Mouse (Mus musculus) olfactory bulb, adult 2 months (tissue): ENCODE measurements around the gene Ankrd52. TPM values are rescaled to one million over a fixed set of nuclear protein-coding genes. Genes with fewer than 3 reads are reported as not detected.
A peak's percentile ranks its signal among the peaks of the same experiment; 100 is the strongest.

Source experiments
- H3K27ac ChIP-seq: fragments of 200-500 bp; 2 replicates; pipeline ENCODE4 v1.5.1; 2012; ENCODE audit warnings: low read depth, low read length; ENCODE audit not compliant: insufficient read depth
- H3K4me1 ChIP-seq: fragments of 200-500 bp; 2 replicates; pipeline ENCODE4 v1.6.1; 2012; ENCODE audit warnings: low read length; ENCODE audit not compliant: control insufficient read depth, insufficient read depth
- H3K4me3 ChIP-seq: fragments of 200-500 bp; 2 replicates; pipeline ENCODE4 v1.5.1; 2012; ENCODE audit warnings: mild to moderate bottlenecking, low read depth, low read length, moderate library complexity; ENCODE audit not compliant: insufficient read depth
- CTCF ChIP-seq: fragments of 200-500 bp; IDR thresholded peaks from 2 replicates; pipeline ENCODE4 v1.5.1; 2012; ENCODE audit warnings: low read depth, mild to moderate bottlenecking, low read length, moderate library complexity; ENCODE audit not compliant: insufficient read depth
- POLR2A ChIP-seq: fragments of 200-500 bp; IDR thresholded peaks from 2 replicates; pipeline ENCODE4 v1.6.1; 2012; ENCODE audit warnings: mild to moderate bottlenecking, low read depth, low read length, moderate library complexity; ENCODE audit not compliant: insufficient read depth
- WGBS: fragments of 180-500 bp; shearing (Covaris S2); methylation state at CpG from one replicate; pipeline ENCODE4 v1.1.7; 2018; 5-methylcytosine and 5-hydroxymethylcytosine counted together
- polyA plus RNA-seq: library from polyadenylated mRNA; stranded (reverse); fragments of >200 nt; gene quantifications from 2 replicates; pipeline ENCODE4 v1.2.4, GENCODE M21; 2012; ENCODE audit warnings: low replicate concordance; ENCODE audit not compliant: missing spikeins, insufficient read depth, insufficient read length

Gene Ankrd52
- polyA plus RNA-seq, 1 experiment: not detected

GRCm38 (mm10) chr10:128425260-128425659, 48.3 kb downstream of the Ankrd52 start:
- WGBS: 96% methylated on average over 3 of the region's 3 CpGs
- H3K4me1 ChIP-seq: no peaks in the 10 kb centered on the region
- no peak for TF ChIP-seq CTCF
- TF ChIP-seq POLR2A: no peak

GRCm38 (mm10) chr10:128429052-128429451, 52.1 kb downstream of the Ankrd52 start:
- 84% methylated on average over 5 of the region's 5 CpGs for WGBS
- Histone ChIP-seq H3K27ac (no peak overlapping the region), H3K4me3 (no peak overlapping the region), H3K4me1 (no peaks in the 10 kb centered on the region)
- no peak for TF ChIP-seq CTCF
- TF ChIP-seq POLR2A: no peak

More at GRCm38 (mm10) chr10:128425260-128425659, 48.3 kb downstream of the Ankrd52 start:
- Histone ChIP-seq H3K4me3 (no peak overlapping the region), H3K27ac (no peak overlapping the region)

GRCm38 (mm10) chr10:128429454-128429853, 52.5 kb downstream of the Ankrd52 start:
- 91% methylated on average over 4 of the region's 4 CpGs for WGBS
- no peak overlapping the region for H3K4me3 ChIP-seq
- no peak overlapping the region for H3K27ac ChIP-seq
- TF ChIP-seq CTCF (no peak), POLR2A (no peak)
- H3K4me1 ChIP-seq: no peaks in the 10 kb centered on the region

- H3K4me3 ChIP-seq: no peak overlapping the region
- no peak for TF ChIP-seq CTCF
- H3K27ac ChIP-seq: no peak overlapping the region
- H3K4me1 ChIP-seq: peaks cover 12% of the 10 kb centered on the region
- WGBS: 91% methylated on average over 2 of the region's 2 CpGs
Measured at GRCm38 (mm10) chr10:128433417-128433816, 56.5 kb downstream of the Ankrd52 start.

GRCm38 (mm10) chr10:128434681-128435080, 57.8 kb downstream of the Ankrd52 start:
- TF ChIP-seq CTCF: no peak
- WGBS: 87% methylated on average over 10 of the region's 10 CpGs
- peak overlapping the region; percentile 18; the same call in 1 of the 2 replicates for H3K27ac ChIP-seq

GRCm38 (mm10) chr10:128435186-128435823, 58.4 kb downstream of the Ankrd52 start:
- Histone ChIP-seq H3K4me1 (peaks cover 19% of the 10 kb centered on the region), H3K27ac (0 out of 2 replicates have a peak overlapping the region, but pooled peaks have one; percentile 29), H3K4me3 (no peak overlapping the region)
- TF ChIP-seq POLR2A: no peak
- no peak for TF ChIP-seq CTCF
- 52% methylated on average over 17 of the region's 17 CpGs for WGBS

More at GRCm38 (mm10) chr10:128434681-128435080, 57.8 kb downstream of the Ankrd52 start:
- no peak overlapping the region for H3K4me3 ChIP-seq
- H3K4me1 ChIP-seq: peaks cover 19% of the 10 kb centered on the region

- Histone ChIP-seq H3K4me3 (no peak overlapping the region), H3K4me1 (peaks cover 19% of the 10 kb centered on the region), H3K27ac (no peak overlapping the region)
- WGBS: 70% methylated on average over 5 of the region's 5 CpGs
- TF ChIP-seq POLR2A (no peak), CTCF (no peak)
Measured at GRCm38 (mm10) chr10:128435873-128436272, 59.0 kb downstream of the Ankrd52 start.

GRCm38 (mm10) chr10:128436376-128436775, 59.5 kb downstream of the Ankrd52 start:
- Histone ChIP-seq H3K27ac (no peak overlapping the region), H3K4me1 (peaks cover 19% of the 10 kb centered on the region), H3K4me3 (no peak overlapping the region)
- WGBS: 78% methylated on average over 8 of the region's 8 CpGs
- TF ChIP-seq POLR2A (no peak), CTCF (no peak)

GRCm38 (mm10) chr10:128438675-128439279, 61.9 kb downstream of the Ankrd52 start:
- Histone ChIP-seq H3K27ac (peak overlapping the region; percentile 42), H3K4me3 (no peak overlapping the region), H3K4me1 (peaks cover 19% of the 10 kb centered on the region)
- whole genome bisulfite sequencing: 40% methylated on average over 10 of the region's 10 CpGs
- no peak for TF ChIP-seq CTCF
- no peak for TF ChIP-seq POLR2A
